Mouse (Mus musculus) liver, embryonic 14.5 days (tissue): ENCODE results near the gene Afdn.

ENCODE experiments used
- CTCF ChIP-seq: IDR thresholded peaks from 2 replicates; pipeline ENCODE4 v1.5.1; 2016; ENCODE audit warnings: antibody characterized with exemption, low read depth, control low read depth
- EP300 ChIP-seq: IDR thresholded peaks from 2 replicates; pipeline ENCODE4 v1.6.1; 2016; ENCODE audit warnings: antibody characterized with exemption, low read depth

DNA sequence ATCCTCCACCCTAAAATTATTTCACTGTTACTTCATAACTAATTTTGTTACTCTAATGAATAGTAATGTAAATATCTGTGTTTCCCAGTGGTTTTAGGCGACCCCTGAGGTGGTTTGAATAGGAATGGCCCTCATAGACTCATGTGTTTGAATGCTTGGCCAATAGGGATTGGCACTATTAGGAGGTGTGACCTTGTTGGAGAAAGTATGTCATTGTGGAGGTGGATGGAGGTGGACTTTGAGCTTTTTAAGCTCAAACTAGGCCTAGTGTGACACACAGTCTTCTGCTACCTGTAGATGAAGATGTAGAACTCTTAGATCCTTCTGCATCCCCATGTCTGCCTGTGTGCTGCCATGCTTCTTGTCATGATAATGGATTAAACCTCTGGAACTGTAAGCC, 37.4 kb downstream of the Afdn start:
- TF ChIP-seq CTCF (no peak), EP300 (no peak)
